Mouse (Mus musculus) 3T3-L1 (cell line): ENCODE data around the gene Socs2.
"Not testable (repeated sequence)": the region's sequence is repeated elsewhere in the genome, so short reads cannot be mapped to it uniquely, and the experiment has no call there.

Experiments
- DNase-seq: peaks from one replicate; pipeline ENCODE4 v3.0.0-alpha.2; 2015; ENCODE audit warnings: low read depth, low spot score

Socs2 gene

DNA sequence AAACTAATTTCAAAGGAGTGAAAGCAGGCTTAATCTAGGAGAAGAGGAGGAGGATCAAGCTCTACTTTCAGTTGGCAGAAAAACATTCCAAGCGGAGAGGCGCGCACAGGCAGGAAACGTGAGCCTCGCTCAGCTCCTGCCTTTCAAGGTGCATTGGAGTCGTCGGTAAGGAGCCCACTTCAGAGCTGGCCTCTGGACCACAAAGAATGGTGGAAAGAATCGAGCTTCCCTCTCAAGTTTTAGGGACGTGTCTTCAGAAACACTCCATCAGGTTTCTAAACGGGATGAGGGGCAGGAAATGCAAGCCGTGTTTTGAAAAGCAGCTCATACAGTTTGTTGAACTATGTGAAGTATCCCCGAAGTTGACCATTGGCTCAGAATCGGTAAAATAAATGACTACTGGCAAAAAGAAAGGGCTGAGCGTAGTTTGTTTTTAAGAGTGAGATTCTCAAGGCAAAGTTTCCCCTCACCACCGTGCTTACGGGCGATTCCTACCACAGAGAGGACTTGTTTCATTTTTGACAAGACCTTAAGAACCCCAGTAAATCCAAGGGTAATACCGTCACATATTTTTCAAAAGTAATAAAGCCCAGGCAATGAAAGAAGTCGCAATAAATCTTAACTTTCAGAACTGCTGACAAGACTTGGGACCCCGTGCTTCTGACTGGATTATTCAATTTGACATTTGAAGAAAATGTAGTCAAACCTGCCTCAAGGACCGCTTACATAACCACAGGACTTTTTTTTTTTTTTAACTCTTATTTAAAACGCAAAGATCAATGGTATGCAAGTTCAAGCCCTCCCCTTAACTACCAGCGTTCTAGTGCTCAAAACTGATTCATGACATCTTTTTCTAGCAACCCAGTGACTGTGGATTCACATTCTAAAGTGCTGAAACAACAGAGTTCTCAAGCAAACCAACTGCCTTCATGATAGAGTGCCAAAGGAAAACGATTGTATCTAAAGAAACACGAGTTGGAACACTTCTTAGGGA lies 21.9 kb downstream of the Socs2 start:
- peak; percentile 15 for DNase-seq

DNA sequence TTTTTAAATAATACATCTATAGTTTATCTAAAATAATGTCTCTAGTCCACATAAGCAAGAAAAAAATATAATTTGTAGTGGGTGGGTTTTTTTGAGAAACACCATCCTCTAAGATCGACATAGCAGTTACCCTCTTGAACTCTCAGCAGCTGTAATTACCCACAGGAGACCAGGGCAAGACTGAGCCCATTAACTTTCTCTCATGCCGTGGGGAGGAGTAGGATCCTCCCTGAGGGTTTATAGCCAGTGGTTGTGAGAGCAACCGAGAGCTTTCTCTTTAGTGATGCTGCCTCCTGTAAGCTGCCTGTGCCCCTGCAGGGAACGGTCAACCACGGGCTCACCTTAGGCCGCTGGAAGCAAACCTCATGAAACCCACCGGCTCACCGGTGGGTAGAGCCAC lies 24.9 kb downstream of the Socs2 start:
- no peak for DNase-seq

DNA sequence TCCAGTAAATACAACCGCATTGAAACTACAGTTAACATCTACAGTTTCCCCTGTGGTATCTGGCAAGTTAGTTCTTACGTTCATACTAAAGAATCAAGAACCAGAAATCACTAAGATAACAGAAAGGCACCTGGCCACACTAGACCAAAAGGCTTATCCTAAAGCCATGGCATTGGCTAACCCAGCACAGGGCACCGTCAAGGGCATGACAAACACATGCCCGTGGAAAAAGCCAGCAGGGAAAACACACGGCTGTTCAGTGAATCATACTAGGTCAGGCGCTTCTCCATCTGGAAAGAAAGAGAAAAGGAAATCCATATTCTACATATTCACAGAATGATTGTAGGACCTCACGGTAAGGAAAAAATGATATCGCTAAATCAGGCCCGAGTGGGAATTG lies 26.1 kb downstream of the Socs2 start:
- no peak for DNase-seq

DNA sequence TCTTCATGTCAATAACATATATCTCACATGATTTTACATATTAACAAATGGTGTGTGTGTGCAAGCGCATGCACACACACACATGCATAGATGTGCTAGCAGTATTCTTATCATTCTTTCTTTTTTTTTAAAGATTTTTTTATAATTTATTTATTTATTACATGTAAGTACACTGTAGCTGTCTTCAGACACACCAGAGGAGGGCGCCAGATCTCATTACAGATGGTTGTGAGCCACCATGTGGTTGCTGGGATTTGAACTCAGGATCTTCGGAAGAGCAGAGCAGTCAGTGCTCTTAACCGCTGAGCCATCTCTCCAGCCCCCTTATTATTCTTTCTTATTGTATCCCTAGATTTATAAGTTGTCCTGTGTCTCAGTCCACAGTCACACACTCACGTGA lies 27.2 kb downstream of the Socs2 start:
- not testable (repeated sequence) for DNase-seq

DNA sequence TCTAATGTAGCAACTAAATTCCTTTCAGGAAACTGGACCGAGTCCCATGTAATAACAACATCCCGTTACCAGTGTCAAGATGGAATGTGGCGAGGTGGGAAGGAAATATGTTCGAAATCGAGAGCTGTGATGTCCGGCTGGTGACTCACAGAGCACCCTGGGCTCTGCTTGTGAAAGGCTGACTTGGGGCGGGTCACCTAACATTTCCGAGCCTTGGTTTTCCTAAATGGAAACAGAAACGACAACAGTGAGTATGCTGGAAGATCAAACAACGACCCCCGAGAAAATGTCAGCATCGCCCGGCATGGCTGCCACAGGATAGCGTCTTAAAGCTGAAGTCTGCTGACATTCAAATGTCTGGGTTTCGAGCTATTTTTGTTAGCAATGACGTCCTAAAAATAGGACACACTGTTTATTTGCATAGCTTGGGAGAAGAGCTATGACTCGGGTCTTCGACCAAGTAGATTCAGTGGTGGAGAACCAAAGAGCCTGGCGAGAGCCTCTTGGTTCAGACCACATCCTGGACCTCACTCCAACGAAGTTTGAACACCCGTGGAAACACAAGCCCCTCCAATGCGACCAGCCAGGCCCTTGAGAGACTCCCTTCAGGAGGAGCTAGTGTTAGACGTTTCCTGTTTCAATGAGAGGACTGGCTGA lies 28.0 kb downstream of the Socs2 start:
- DNase-seq = peak; percentile 70

DNA sequence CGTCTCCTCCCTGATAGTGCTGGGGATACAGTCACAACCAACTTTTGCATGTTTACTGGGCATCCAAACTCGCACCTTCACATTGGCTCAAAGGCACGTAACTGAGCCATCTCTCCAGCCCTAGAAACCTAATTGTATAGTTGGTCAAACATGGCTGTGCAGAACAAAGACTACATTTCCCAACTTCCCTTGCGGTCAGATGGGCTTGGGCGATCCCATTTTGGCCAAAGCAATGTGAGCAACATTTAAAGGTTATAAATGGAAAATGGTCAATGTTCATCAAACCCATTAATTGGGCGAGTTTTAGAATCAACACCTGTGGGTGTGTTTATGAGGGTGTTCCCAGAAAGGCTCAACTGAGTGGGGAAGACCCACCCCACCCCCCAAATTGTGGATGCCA lies 30.5 kb downstream of the Socs2 start:
- DNase-seq = no peak

DNA sequence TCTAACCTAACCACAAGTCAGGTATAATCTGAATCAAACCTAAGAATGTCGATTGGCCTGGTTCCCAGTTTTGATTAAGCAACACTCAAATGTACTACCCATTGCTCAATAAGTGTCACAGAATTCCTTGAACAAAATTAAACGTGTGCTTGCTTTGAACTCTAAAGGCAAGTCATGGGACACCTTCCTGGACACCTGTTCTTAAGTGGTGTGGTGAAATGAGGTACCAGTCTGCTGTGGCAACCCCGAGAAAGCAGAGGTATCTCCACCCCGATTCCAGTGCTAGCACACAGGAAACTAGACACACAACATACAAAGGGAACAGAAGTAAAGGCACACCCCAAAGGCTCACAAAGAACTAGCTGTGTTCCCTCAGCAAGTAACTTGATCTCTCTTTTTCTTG lies 31.2 kb downstream of the Socs2 start:
- peak; percentile 72 for DNase-seq

DNA sequence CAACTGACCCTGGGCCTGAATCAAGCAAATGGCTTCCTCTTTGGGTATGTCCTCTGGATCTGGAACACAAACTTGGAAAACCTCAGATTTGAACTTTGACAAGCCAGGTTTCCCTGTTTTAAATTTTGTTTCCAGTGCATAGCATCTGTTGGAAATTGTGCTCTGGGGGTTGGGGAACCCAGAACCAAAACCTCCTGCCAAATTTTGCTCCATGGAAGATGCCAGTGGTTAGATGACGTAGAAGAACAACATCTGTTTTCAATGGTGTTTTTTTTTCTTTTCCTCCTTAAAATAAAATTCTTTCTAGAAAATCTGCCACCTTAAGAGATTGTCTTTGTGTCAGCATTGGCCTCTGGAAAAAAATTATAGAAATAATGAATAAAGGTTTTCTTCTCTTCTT lies 31.9 kb downstream of the Socs2 start:
- DNase-seq = peak; percentile 93

DNA sequence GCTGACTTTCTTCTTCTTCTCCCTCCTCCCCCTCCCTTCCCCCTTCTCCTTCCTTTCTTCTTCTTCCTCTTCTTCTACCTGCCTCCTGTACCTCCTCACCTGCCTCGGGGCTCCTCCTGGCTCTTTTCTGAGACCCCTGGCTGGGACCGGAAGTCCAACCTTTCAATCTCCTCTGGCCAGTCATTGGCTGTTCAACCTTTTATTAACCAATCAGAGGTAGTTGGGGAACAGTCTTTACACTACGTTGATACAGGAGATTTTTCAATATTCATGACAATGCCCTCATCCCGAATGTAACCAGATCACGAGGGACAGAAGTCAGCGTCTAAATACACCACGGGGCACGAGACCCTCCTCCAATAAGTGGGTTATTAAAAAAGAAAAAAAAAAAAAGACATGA lies 32.5 kb downstream of the Socs2 start:
- no peak for DNase-seq

DNA sequence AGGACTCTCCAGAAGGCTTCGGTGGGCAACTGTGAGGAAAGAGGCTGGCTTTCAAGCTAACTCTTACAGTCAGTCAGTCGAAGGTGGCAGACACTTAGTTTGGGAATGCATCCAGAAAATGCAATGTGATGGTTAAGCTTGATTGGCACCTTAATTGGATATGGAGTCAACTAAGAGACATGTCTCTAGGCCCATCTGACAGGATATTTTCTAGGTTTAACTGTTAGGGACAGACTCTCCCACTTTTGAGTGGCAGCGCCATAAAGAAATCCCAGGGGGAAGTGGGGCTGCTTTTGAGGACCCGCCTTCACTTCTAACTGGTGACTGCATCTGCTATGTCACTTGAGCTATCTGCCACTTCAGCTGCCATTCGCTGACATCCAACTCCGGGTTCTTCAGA lies 43.6 kb downstream of the Socs2 start:
- no peak for DNase-seq

DNA sequence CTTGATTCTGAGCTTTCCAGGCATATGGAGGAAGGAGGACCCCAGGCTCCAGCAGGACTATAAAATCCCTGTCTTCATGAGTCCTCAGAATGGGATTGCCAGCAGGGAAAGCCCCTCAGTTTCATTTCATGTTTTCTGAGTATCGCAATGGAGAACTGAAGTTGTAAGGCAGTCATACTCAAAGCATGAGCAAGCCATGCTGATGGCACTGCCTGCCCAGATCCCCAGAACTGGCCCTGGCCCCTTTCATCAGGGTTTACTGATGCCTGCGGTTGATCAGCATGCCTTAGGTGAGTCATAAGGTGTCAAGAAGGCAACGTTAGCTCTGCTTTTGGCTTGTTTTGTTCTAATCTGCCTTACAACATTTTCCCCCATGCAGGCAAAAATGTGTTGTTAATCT lies 45.0 kb downstream of the Socs2 start:
- DNase-seq = peak; percentile 64

DNA sequence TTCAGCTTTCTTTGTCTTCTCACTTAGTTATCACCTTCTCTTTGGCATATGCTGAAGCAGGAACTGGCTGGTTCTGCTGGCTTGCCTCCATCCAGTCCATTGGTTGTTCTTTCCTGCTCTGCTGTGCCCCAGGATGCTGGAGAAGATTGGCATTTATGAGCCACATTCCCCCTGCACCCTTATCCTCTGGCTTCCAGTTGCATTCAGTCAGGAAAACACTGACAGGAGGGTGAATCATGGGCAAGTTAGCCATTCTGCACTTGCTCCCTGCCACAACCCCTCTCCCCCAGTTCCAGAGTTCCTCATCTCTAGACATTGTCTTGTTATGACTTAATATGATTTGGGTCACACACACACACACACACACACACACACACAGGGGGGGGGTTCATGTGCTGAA lies 47.8 kb downstream of the Socs2 start:
- DNase-seq = peak; percentile 50

DNA sequence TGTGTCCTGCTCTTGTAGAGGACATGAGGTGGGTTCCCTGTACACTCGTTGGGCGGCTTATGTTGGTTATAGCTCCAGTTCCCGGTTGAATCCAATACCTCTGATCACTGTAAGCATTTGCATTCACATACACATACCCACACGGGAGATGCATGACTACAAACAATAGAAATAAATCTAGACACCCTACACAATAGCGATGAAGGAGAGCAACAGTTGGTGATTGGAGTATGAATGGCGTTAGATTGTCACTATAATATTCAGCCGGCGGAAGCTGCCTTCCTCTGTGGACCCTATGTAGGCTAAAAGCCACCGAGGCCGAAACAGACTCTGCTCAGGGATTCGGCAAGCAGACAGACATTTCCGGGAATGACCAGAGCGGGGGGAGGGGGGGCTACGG lies 48.8 kb downstream of the Socs2 start:
- DNase-seq = no peak

DNA sequence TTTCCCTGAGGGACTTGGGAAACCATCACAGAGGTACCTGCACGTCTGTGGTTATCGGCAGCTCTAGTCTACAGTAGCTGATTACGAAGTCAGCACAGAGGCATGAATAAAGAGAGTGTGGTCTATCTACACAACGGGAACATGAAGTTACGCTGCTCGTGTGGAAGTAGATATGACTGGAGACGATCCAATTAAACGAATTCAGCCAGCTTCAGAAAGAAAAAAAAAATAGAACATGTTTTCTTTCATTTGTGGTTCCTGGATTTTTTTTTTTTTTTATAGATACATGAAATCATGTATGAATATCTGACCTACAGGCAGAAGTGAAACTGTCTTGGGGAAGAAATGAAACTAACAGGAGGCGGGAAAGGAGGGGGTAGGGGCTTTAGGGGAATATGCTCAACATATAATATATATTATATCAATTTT lies 49.3 kb downstream of the Socs2 start:
- no peak for DNase-seq

DNA sequence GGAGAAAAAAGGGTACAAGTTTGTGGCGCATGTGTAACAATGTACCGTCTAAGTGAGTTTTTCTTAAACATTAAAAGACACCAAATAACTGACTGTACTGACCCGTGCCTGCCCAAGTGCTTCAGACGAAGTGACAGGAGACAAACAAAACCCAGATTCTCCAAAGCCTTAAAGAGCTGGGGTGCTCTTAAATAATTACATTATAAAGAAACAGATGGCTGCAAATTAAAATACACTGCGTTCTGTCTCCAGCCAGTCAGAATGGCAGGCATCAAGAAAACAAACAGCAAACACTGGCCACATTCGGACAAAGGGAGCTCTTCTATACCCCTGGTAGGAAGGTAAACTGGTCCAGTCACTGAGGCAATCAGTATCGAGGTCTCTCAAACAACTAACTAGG lies 49.7 kb downstream of the Socs2 start:
- DNase-seq = no peak

DNA sequence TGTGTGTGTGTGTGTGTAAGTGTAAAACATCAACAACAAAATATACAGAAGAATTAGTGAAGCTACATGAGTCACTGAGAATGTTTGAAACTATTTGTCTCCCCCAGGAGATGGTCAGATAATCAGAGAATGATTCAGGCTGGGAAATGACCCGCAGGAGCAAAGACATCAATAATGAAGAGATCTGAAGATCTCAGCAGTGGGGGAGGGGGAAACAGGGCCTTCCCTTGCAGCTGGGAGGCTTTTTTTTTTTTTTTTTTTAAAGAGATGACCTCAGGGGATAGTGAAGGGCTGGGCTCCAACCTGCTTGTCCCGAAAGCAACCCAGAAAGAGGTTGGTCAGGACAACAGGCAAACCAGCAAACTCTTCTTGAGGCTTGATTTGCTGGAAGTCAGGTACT lies 54.7 kb downstream of the Socs2 start:
- DNase-seq = peak; percentile 58

DNA sequence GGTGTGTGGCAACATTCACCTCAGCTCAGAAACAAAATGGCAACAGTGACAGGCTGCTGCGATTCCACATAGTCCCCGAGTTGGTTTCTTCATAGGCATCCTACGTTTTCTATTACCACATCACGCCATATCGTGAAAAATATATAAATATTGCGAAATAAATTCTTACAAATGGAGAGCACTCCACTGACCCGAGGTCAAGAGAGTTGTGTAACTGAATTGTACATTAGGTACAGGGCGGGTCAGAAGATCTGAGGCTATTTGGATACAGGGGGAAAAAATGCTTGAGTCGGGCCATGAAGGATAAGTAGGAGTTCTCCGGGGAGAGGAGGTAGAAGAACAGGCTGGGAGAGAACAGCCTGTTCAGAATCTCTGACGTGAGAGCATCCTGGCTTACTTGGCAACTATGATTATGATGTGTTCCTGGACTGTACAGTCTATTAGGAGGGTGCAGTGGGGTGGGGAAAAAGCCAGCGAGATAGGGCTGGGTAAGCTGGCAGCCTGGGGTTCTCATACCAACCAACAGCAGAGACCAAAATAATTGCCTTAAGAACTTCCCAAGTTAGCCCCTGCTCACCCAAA lies 55.6 kb downstream of the Socs2 start:
- no peak for DNase-seq

DNA sequence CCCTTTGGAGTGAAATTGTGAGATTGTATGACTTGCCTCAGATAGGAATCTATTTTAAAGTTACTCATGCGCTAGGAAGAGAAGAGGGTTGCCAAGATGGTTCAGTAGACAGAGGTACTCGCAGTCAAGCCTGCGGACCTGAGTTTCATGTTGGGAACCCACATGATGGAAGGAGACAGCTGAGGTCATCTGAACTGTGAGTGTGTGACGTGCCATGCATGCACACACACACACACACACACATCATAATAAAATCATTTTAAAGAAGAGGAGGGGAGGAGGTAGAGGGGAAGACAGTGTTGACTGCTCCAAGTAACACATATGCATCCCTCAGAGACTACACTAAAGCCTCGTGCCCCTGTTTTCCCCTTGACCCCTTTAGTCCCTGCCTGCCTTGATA lies 56.9 kb downstream of the Socs2 start:
- no peak for DNase-seq

DNA sequence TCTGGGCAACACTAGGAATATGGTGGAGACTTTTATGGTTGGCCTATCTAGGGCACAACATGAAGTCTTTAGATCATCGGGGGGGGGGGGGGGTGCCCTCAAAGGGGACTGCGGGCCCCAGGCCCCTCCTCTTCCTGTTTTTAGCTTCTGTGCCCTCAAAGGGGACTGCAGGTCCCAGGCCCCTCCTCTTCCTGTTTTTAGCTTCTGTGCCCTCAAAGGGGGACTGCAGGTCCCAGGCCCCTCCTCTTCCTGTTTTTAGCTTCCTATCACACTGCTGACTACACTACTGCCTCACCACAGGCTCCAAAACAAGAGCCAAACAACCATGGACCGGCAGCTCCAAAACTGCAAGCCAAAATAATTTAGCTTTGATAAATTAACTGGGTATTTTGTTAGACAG lies 59.3 kb downstream of the Socs2 start:
- no peak for DNase-seq

DNA sequence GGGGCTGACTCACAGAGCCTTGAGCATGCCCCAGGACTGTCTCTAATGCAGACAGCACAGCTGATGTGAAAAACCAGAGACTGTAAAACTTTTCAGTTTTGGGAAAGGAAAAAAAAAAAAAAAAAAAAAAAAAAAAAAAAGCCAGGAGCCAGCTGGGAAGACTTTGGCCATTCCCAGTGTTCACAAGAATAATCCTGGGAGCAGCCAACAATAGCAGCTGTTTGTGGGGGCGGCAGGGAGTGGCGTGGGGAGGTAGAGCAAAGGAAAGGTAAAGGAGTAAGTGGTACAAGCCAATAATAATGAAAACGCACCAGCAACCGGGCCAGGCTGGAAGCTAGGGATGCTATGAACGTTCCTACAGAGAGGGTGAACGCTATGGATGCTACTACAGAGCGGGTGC lies 60.3 kb downstream of the Socs2 start:
- no peak for DNase-seq

DNA sequence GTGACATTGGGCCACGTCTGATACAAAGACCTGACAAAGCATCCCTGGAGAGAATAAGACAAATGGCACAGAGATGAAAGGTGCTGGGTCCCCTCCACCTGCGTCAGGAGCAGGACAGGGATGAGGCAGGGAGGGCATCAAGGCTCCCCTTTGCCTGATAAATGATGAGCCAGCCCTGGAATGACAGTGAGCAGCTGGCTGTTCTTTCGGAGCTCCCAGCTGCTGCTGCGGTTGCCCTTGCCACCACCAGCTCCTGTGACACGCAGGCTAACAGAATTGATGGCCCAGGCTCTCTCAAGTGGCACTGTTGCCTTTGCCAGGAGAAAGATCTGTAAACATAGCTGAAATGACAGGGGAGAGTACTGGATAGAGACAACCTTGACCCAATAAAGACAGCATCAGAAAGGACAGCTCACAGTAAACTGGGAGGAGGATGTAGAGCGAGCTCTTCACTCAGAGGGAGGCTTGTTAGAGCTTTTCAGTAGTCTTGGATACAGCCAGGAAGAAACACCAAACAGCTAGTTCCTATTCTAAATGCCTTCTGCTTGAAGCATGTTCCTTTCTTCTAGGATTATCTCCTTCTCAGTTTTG lies 61.2 kb downstream of the Socs2 start:
- no peak for DNase-seq

DNA sequence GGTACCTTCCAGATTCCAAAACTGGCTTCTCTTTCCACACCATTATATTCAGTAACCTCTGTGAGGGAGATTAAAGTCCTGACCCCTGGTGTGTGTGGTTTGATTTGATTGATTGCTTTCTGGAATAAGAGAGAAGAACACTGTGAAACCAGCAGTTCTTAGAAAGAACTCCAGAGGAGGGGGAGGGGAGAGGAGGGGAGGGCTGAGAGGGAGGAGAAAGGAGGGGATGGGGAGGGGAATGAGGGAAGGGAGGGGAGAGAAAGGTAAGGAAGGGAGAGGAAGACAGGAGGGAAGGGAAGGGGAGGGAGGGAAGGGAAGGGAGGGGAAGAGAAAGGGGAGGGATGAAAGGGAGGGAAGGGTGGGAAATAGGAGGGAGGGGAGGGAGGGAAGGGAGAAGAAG lies 62.3 kb downstream of the Socs2 start:
- DNase-seq = no peak
